Mouse (Mus musculus) kidney, adult 2 months (tissue): Measurements from ENCODE around the gene Mbnl2.

Experiments used
- CTCF ChIP-seq: fragments of 200-500 bp; conservative IDR thresholded peaks from 2 replicates; pipeline ENCODE4 v1.5.1; 2011; ENCODE audit warnings: low read depth, mild to moderate bottlenecking, control low read depth, low read length, moderate library complexity, mixed read lengths; ENCODE audit not compliant: insufficient read depth, insufficient read length
- POLR2A ChIP-seq: fragments of 200-500 bp; IDR thresholded peaks from one replicate; pipeline ENCODE4 v1.6.1; 2011; ENCODE audit warnings: low read depth, low read length, control low read depth

DNA sequence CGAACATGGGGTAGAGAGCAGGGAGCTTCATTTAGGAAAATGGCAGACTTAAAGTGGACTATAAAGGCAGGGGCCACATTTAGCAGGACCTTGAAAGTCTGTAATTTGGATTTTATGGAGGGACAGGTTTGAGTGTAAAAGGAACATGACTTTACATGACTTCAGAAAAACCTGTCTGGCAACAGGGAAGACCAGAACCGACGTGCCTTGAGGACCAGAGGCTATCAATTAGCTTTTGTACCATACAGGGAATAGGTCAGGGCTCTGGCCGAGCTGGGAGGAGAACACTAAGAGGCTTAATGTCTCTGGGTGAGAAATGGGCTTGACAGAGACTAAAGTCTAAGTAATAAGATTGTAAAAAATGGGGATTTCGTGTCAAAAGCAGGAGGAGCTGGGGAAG lies 1.7 kb upstream of the Mbnl2 start:
- no peak for TF ChIP-seq POLR2A
- no peak for TF ChIP-seq CTCF
